Mouse (Mus musculus): Measurements from ENCODE around the gene Arid4b. TPM values are rescaled to one million over a fixed set of nuclear protein-coding genes. Genes with fewer than 3 reads are reported as not detected.

Gene Arid4b
- polyA plus RNA-seq, 1 experiment, result 10.9 TPM

- peak within 1 kb of the TSS; percentile 88 for H3K27ac ChIP-seq (ENCODE audit: control insufficient read depth, insufficient read depth, low read depth, low read length)
- peaks cover 3% of the 10 kb centered on the region for H3K4me1 ChIP-seq (ENCODE audit: control insufficient read depth, insufficient read depth, low read length)
- H3K27me3 ChIP-seq (ENCODE audit: control insufficient read depth, insufficient read depth, low read length), result no peaks in the 10 kb centered on the region
- TF ChIP-seq POLR2A (IDR thresholded peaks at IDR 0.05; ENCODE audit: control insufficient read depth, low read depth, low read length) (peak; percentile 92), CTCF (IDR thresholded peaks at IDR 0.05; ENCODE audit: control insufficient read depth, insufficient read depth, insufficient replicate concordance, low read depth, low read length) (no peak)
- H3K4me3 ChIP-seq (ENCODE audit: control insufficient read depth, low read depth, low read length), result peak within 1 kb of the TSS; percentile 87
- no peaks in the 10 kb centered on the region for H3K36me3 ChIP-seq (ENCODE audit: control insufficient read depth, insufficient read depth, low read length)
These were observed 23.6 kb upstream of the Arid4b start, which contains the start of gene Tbce for GRCm38 (mm10) chr13:14039292-14039965. Gene Tbce, minus strand, starts transcription at chr13:14039638.

DNA sequence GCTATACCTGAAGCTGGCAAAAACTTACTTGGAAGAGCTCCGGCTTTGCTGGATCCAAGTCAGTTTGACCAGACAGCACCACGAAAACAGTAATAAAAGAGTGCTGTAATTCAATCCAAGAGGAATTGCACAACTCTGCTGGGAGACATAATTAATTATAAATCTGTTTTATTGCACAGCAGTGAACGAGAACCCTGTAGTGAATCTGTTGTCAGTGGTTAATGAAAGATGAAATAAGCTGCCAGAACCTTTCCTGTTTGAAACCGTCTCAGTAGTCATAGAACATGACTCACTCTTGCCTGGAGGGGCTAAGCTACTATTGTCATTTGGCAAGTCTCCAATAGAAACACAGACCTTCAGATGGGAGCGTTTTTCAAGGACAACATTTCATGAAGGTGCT, 22.8 kb upstream of the Arid4b start:
- peak overlapping the region; percentile 70 for H3K4me3 ChIP-seq (ENCODE audit: control insufficient read depth, low read depth, low read length)
- TF ChIP-seq CTCF (IDR thresholded peaks at IDR 0.05; ENCODE audit: control insufficient read depth, insufficient read depth, insufficient replicate concordance, low read depth, low read length) (no peak), POLR2A (IDR thresholded peaks at IDR 0.05; ENCODE audit: control insufficient read depth, low read depth, low read length) (no peak)
- H3K27me3 ChIP-seq (ENCODE audit: control insufficient read depth, insufficient read depth, low read length), result no peaks in the 10 kb centered on the region
- H3K4me1 ChIP-seq (ENCODE audit: control insufficient read depth, insufficient read depth, low read length), result peaks cover 3% of the 10 kb centered on the region
- no peaks in the 10 kb centered on the region for H3K36me3 ChIP-seq (ENCODE audit: control insufficient read depth, insufficient read depth, low read length)
- peak overlapping the region; percentile 21; the same call in 1 of the 2 replicates for H3K27ac ChIP-seq (ENCODE audit: control insufficient read depth, insufficient read depth, low read depth, low read length)

DNA sequence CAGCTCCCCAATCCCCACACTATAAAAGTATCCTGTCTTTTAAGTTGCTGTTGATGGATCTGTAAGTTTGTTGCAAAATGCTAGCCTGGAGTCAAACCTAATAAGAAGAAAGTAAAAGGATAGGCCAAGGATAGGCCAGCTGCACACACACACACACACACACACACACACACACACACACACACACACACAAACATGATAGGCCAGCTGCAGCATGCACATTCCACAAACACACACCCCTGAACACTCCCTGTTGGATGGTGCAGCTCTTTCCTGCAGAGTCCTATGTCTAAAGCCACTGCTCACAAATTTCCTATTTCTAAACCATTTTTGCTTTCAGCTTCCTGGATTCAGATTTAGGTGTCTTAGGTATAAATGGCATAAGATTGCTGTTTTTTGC, 19.2 kb upstream of the Arid4b start:
- H3K27ac ChIP-seq (ENCODE audit: control insufficient read depth, insufficient read depth, low read depth, low read length), result no peak overlapping the region
- TF ChIP-seq CTCF (IDR thresholded peaks at IDR 0.05; ENCODE audit: control insufficient read depth, insufficient read depth, insufficient replicate concordance, low read depth, low read length), result no peak
- TF ChIP-seq POLR2A (IDR thresholded peaks at IDR 0.05; ENCODE audit: control insufficient read depth, low read depth, low read length), result no peak
- H3K4me1 ChIP-seq (ENCODE audit: control insufficient read depth, insufficient read depth, low read length), result peaks cover 3% of the 10 kb centered on the region
- no peaks in the 10 kb centered on the region for H3K27me3 ChIP-seq (ENCODE audit: control insufficient read depth, insufficient read depth, low read length)
- H3K4me3 ChIP-seq (ENCODE audit: control insufficient read depth, low read depth, low read length), result no peak overlapping the region
- H3K36me3 ChIP-seq (ENCODE audit: control insufficient read depth, insufficient read depth, low read length), result no peaks in the 10 kb centered on the region

DNA sequence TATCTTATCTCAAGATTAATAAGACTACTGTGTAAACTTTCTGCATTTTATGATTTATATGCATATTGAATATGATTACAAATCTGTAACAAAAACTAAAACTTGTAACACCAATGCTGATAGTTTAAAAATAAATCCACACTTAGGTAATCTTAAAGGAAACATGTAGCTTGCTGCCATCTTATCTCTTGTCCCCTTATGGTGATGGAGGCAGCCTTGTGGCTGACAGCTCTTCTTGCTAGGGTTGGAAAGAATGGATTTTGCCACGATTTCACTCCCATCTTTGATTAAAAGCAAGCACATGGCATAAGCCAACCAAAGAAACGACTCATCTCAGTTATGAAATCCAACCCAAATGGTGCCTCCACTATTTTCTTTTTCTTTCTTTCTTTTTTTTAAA, 18.5 kb upstream of the Arid4b start:
- no peak for TF ChIP-seq CTCF (IDR thresholded peaks at IDR 0.05; ENCODE audit: control insufficient read depth, insufficient read depth, insufficient replicate concordance, low read depth, low read length)
- TF ChIP-seq POLR2A (IDR thresholded peaks at IDR 0.05; ENCODE audit: control insufficient read depth, low read depth, low read length), result no peak
- Histone ChIP-seq H3K27ac (ENCODE audit: control insufficient read depth, insufficient read depth, low read depth, low read length) (no peak overlapping the region), H3K36me3 (ENCODE audit: control insufficient read depth, insufficient read depth, low read length) (no peaks in the 10 kb centered on the region), H3K4me3 (ENCODE audit: control insufficient read depth, low read depth, low read length) (no peak overlapping the region), H3K27me3 (ENCODE audit: control insufficient read depth, insufficient read depth, low read length) (no peaks in the 10 kb centered on the region), H3K4me1 (ENCODE audit: control insufficient read depth, insufficient read depth, low read length) (peaks cover 3% of the 10 kb centered on the region)

DNA sequence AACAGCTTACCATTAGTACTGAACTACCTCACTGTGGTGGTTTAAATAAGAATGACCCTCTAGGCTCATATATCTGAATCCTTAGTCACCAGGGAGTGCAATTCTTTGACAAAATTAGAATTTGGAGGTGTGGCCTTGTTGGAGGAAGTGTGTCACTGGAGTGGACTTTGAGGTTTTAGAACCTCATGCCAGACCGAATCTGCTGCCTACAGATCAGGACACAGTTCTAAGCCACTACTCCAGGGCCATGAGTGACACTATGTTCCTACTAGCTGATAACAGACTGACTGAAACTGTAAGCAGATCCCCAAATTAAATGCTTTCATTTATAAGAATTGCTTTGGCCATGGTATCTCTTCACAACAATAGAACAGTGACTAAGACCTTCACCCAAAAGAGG, 13.2 kb upstream of the Arid4b start:
- TF ChIP-seq CTCF (IDR thresholded peaks at IDR 0.05; ENCODE audit: control insufficient read depth, insufficient read depth, insufficient replicate concordance, low read depth, low read length) (no peak), POLR2A (IDR thresholded peaks at IDR 0.05; ENCODE audit: control insufficient read depth, low read depth, low read length) (no peak)
- H3K36me3 ChIP-seq (ENCODE audit: control insufficient read depth, insufficient read depth, low read length), result no peaks in the 10 kb centered on the region; the same call in 1 of the 2 replicates
- H3K4me3 ChIP-seq (ENCODE audit: control insufficient read depth, low read depth, low read length), result no peak overlapping the region

DNA sequence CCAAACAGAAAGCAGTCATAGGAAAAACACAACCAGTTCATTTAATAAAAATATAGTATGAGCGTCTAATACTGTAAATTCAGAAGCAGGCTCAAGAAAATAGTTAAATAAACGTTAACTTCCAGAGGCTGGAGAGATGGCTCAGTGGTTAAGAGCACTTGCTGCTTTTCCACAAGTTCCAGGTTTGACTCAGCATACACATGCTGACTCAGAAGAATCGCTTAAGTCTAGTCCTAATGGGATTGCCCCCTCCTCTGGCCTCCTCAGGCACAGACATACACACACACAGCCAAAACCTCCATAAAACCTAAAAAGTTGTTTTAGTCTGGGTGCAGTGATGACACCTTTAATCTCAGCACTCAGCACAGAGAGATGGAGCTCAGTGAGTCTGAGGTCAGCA, 6.2 kb upstream of the Arid4b start:
- no peaks in the 10 kb centered on the region; the same call in 1 of the 2 replicates for H3K36me3 ChIP-seq (ENCODE audit: control insufficient read depth, insufficient read depth, low read length)
- no peak overlapping the region for H3K4me3 ChIP-seq (ENCODE audit: control insufficient read depth, low read depth, low read length)

More for the DNA sequence above, 13.2 kb upstream of the Arid4b start:
- Histone ChIP-seq H3K4me1 (ENCODE audit: control insufficient read depth, insufficient read depth, low read length) (no peaks in the 10 kb centered on the region), H3K27me3 (ENCODE audit: control insufficient read depth, insufficient read depth, low read length) (no peaks in the 10 kb centered on the region), H3K27ac (ENCODE audit: control insufficient read depth, insufficient read depth, low read depth, low read length) (no peak overlapping the region)

DNA sequence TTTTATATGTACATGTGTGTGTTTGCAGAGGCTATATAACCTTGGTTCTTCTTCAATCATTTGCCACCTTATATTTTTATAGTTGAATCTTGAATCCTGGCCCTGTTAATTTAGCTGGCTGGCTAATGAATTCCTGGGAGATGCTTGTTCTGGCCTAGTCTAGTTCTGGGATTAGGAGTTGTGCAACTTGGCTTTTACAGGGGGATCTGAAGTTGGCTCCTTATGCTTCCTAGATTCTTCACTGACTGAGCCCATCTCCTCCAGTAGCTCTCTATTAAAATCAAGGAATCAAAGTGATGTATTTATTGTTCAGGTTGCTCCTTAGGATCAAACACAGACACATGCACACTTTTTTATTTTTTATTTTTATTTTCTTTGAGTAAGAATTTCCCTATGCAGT, 3.5 kb upstream of the Arid4b start:
- peaks cover 3% of the 10 kb centered on the region; the same call in 1 of the 2 replicates for H3K4me1 ChIP-seq (ENCODE audit: control insufficient read depth, insufficient read depth, low read length)
- TF ChIP-seq CTCF (IDR thresholded peaks at IDR 0.05; ENCODE audit: control insufficient read depth, insufficient read depth, insufficient replicate concordance, low read depth, low read length) (no peak), POLR2A (IDR thresholded peaks at IDR 0.05; ENCODE audit: control insufficient read depth, low read depth, low read length) (no peak)
- H3K4me3 ChIP-seq (ENCODE audit: control insufficient read depth, low read depth, low read length), result no peak overlapping the region

More for the DNA sequence above, 6.2 kb upstream of the Arid4b start:
- Histone ChIP-seq H3K4me1 (ENCODE audit: control insufficient read depth, insufficient read depth, low read length) (0 out of 2 replicates have a peak, but pooled peaks cover 3% of the 10 kb centered on the region), H3K27ac (ENCODE audit: control insufficient read depth, insufficient read depth, low read depth, low read length) (no peak overlapping the region), H3K27me3 (ENCODE audit: control insufficient read depth, insufficient read depth, low read length) (no peaks in the 10 kb centered on the region)
- TF ChIP-seq CTCF (IDR thresholded peaks at IDR 0.05; ENCODE audit: control insufficient read depth, insufficient read depth, insufficient replicate concordance, low read depth, low read length) (no peak), POLR2A (IDR thresholded peaks at IDR 0.05; ENCODE audit: control insufficient read depth, low read depth, low read length) (no peak)

More for the DNA sequence above, 3.5 kb upstream of the Arid4b start:
- Histone ChIP-seq H3K27me3 (ENCODE audit: control insufficient read depth, insufficient read depth, low read length) (no peaks in the 10 kb centered on the region), H3K36me3 (ENCODE audit: control insufficient read depth, insufficient read depth, low read length) (no peaks in the 10 kb centered on the region), H3K27ac (ENCODE audit: control insufficient read depth, insufficient read depth, low read depth, low read length) (no peak overlapping the region)
